1 mouse cellular context compared by ENCODE assay signal in the genomic region with DNA sequence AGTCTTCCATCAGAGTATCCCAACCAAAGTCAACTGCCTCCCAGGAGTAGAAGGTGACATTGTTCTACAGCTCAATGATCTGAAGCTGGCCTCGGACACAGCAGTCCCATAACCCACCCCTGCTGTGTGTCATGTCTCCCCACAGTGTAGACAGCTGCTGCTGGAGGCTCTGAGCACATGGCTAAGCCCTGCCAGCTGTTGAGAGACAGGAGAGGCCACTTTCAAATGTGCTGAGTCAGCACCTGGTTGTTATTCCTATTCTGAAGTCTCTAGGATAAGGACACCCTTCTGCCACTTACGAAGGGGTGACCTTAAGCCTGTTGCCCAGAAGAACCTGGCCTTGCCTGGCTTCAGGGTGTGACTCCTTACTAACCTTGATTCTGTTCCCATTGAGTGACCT.
TF ChIP-seq lines count a peak whose summit lies in the region.

No protein-coding gene starts in this region.

TF ChIP-seq in myocyte, 11 proteins besides CTCF, POLR2A, EP300 and RAD21 (continued from another document):
- TF ChIP-seq MYOG (IDR thresholded peaks at IDR 0.05; ENCODE audit: control insufficient read depth in 1 of 3, insufficient read depth in 1 of 3, insufficient read length in 2 of 3, low read depth in 2 of 3) (peak; percentile 76 to 91 (median 76)), REST (IDR thresholded peaks at IDR 0.05; ENCODE audit: insufficient read depth, insufficient read length) (no peak), POLR2AphosphoS2 (IDR thresholded peaks at IDR 0.05; ENCODE audit: insufficient read length, low read depth) (no peak), SRF (IDR thresholded peaks at IDR 0.05; ENCODE audit: control insufficient read depth, insufficient read length, low read depth) (no peak)
